Mouse (Mus musculus) neutrophil, adult 83 days (primary cell): ENCODE measurements around the gene Fdx1l. TPM values are rescaled to one million over a fixed set of nuclear protein-coding genes. Genes with fewer than 3 reads are reported as not detected.

Experiments used
- total RNA-seq, 2 experiments: library from RNA; stranded (reverse); gene quantifications; one replicate each; pipeline ENCODE4 v1.2.4; 2023

The Fdx1l gene
- 1 to 10 TPM; 6.6 to 8.3 TPM for total RNA-seq

DNA sequence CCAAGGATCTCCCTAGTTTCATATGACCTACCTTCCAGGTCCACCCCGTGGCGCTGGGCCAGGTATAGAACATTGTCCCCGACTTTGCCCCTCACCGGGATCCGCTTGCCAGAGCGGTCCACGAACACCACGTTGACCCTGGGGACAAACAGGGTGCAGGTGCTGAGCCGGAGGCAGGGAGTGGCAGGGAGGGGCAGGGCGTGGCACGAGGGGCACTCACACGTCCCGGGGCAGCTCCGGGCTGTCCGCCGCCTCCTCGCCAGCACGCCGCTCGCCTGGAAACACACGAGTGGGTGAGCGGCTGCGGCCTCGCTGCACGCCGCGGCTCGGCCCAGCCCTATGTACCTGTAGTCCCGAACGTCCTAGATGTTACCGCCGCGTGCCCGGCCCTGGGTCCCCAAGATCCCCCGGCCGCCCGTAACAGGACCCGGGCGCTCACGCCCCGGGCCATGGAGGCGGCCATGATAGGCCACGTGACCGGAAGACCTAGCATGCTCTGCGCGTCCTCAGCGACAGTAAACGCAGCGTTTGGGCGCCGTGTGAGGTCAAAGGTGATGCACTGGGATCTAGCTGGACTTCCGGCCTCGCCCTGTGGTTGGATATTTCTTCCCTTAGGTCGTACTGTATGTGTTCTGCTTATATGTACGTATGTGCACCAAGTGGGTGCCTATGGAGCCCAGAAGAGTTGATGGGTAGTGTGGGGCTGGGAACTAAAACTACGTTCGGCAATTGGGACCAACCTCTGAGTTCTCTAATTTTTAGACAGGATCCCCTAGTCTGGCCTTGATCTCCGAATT is at the start of gene Fdx1l, which contains the start of gene Gm49373:
Fdx1l (minus strand) TSS at position 571 of the 797 bp plus-strand sequence.
Gm49373 (minus strand) TSS at position 53 of the 797 bp plus-strand sequence.

DNA sequence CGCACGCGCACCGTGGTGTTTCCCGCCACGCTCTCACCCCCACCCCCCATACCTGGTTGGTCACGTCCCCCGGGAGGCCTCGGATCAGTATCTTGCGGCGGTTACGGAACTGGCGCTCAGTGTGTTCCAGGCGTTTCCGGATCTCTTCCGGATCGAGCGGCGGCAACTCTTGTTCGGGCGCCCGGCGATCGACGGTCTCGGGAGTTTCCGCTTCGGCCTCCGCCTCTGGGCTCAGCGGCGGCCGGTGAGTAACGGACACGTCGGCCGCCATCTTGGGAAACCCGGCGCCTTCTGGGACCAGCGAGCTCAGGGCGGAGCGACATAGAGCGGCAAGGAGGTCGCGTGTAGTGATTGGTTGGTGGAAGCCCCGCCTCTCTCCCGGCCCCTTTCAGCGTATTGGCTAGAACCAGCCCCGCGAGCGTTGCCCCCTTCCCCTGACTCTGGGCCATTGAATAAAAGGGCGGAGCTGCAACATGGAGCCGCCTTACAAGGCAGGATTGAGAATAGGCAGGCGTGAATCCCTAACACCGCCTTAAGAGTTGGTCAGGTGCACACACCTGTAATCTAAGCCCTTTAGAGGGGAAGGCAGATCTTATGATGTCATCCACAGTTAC is 18.4 kb upstream of the Fdx1l start, which contains the start of the genes Gm38431 and Raver1:
Gm38431 (minus strand) TSS at position 291 of the 614 bp plus-strand sequence.
Raver1 (minus strand) TSS at position 302 of the 614 bp plus-strand sequence.

DNA sequence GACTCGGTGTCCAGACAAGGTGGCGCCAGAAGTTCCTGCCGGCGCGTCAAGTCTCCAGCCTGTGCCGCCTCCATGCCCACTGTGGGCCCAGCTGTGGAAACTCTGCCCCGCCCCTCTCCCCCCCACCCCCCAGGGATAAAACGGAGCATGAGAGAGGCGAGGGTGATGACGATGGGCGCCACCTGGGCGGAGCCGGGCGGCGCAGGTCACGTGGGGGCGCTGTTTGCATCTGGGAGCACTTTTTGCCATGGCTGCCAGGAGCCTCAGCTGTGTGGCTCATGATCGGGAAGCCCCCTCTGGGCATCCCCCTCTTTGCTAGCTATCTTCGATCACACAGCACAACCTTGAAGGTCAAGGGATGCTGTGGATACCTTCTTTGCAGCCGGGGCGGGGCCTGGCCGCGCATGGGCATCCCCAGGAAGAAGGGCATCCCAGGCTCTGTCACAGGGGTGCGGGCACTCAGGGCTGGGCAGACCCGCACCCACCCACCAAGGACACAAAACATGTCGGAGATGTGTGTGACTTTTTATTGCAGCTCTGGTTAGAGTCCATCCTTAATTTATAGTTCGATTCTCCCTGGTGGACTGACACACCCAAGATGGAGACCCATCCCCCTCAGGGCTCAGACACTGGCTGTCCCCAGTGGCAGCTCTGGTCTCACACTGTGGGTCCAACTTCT is 6.3 kb downstream of the Fdx1l start, which contains the start of gene Zglp1:
Zglp1 (minus strand) TSS at position 88 of the 679 bp plus-strand sequence.

DNA sequence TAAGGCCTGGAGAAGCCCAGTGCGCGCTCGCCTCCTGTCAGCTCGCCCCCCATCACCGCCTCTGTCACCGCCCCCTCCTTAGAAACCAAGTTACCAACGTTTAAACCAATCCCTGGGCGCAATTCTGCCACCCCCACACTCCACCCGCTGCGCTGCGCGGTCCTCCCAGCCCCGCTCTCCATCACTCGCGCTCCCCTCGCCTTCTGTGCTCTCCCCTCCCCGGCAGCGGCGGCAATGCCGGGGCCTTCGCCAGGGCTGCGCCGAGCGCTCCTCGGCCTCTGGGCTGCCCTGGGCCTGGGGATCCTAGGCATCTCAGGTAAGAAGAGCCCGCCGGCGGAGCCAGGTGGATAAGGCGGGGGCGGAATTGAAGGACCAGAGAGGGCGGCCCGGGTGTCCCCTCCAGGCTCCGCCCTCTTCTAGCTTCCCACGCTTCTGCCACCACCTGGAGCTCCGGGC is 41.5 kb downstream of the Fdx1l start, which contains the start of gene Icam5:
Icam5 (plus strand) TSS at position 178 of the 456 bp plus-strand sequence.

GRCm38 (mm10) chr9:21029291-21030054 is 43.9 kb downstream of the Fdx1l start, which contains the start of gene Icam4:
TSS of gene Icam4 (plus strand) at chr9:21029373.

Other genes with a start within 250 kb of the Fdx1l start
- gene A230050P20Rik, start 205.0 kb downstream of the Fdx1l start, total RNA-seq: 1 to 10 TPM; 5.7 to 6.0 TPM
- under 1 TPM; 0.22 to 0.51 TPM for gene Angptl6, start 193.9 kb downstream of the Fdx1l start, total RNA-seq
- 10 to 100 TPM; 28.5 to 28.9 TPM for gene Ppan, start 185.4 kb downstream of the Fdx1l start, total RNA-seq
- 10 to 100 TPM; 79.3 to 80.8 TPM for gene Eif3g, start 175.0 kb downstream of the Fdx1l start, total RNA-seq
- 100 to 1,000 TPM; 115 to 127 TPM for gene Dnmt1, start 113.7 kb downstream of the Fdx1l start, total RNA-seq
- 10 to 100 TPM in 1 of 2 experiments, 1 to 10 TPM in 1; 9.1 to 14.7 TPM for gene S1pr2, start 96.8 kb downstream of the Fdx1l start, total RNA-seq
- 10 to 100 TPM; 39.6 to 43.6 TPM for gene Mrpl4, start 70.9 kb downstream of the Fdx1l start, total RNA-seq
- 10 to 100 TPM; 16.6 to 17.7 TPM for gene Icam1, start 57.6 kb downstream of the Fdx1l start, total RNA-seq
- gene Icam4, start 44.2 kb downstream of the Fdx1l start, total RNA-seq: 1 to 10 TPM; 5.5 to 7.8 TPM
- under 1 TPM; 0.26 TPM for gene Icam5, start 41.5 kb downstream of the Fdx1l start, total RNA-seq
- not detected for gene Zglp1, start 6.5 kb downstream of the Fdx1l start, total RNA-seq
- gene Gm49373, start 518 bp downstream of the Fdx1l start, total RNA-seq: under 1 TPM; 0.26 to 0.44 TPM
- 1 to 10 TPM; 2.1 to 3.0 TPM for gene Gm38431, start 18.4 kb upstream of the Fdx1l start, total RNA-seq
- gene Raver1, start 18.4 kb upstream of the Fdx1l start, total RNA-seq: 10 to 100 TPM; 51.8 to 54.5 TPM
- 10 to 100 TPM; 44.2 to 48.6 TPM for gene Tyk2, start 57.6 kb upstream of the Fdx1l start, total RNA-seq
- 10 to 100 TPM; 76.1 to 82.1 TPM for gene Cdc37, start 76.4 kb upstream of the Fdx1l start, total RNA-seq
- 1 to 10 TPM; 5.7 to 7.2 TPM for gene Pde4a, start 92.1 kb upstream of the Fdx1l start, total RNA-seq
- gene Keap1, start 165.7 kb upstream of the Fdx1l start, total RNA-seq: 10 to 100 TPM; 25.5 to 28.8 TPM
- gene S1pr5, start 174.8 kb upstream of the Fdx1l start, total RNA-seq: 1 to 10 TPM; 2.3 to 3.9 TPM
- gene Atg4d, start 191.7 kb upstream of the Fdx1l start, total RNA-seq: 10 to 100 TPM; 42.2 to 45.0 TPM
- gene Kri1, start 214.4 kb upstream of the Fdx1l start, total RNA-seq: 10 to 100 TPM; 92.2 to 97.0 TPM
- gene Cdkn2d, start 217.8 kb upstream of the Fdx1l start, total RNA-seq: 100 to 1,000 TPM; 105 to 122 TPM
- gene Ap1m2, start 238.7 kb upstream of the Fdx1l start, total RNA-seq: 1 to 10 TPM; 3.4 to 4.2 TPM
- gene Slc44a2, start 247.1 kb upstream of the Fdx1l start, total RNA-seq: 100 to 1,000 TPM; 130 to 139 TPM